Mouse (Mus musculus): Measurements from ENCODE around the gene Ccr2. TPM values are rescaled to one million over a fixed set of nuclear protein-coding genes. Genes with fewer than 3 reads are reported as not detected.

The Ccr2 gene
- polyA plus RNA-seq, 1 experiment from 2014 or later: not detected

- Histone ChIP-seq H3K4me3 (ENCODE audit: low read depth, low read length) (no peak overlapping the region), H3K9me3 (ENCODE audit: control insufficient read depth, low read length) (no peaks in the 10 kb centered on the region), H3K4me2 (ENCODE audit: low read depth, low read length) (no peak overlapping the region), H3K4me1 (ENCODE audit: control insufficient read depth, insufficient read depth, low read length) (no peaks in the 10 kb centered on the region), H3K27ac (ENCODE audit: low read depth, low read length) (no peak overlapping the region), H3K27me3 (ENCODE audit: control insufficient read depth, insufficient read depth, low read length) (no peaks in the 10 kb centered on the region), H3K9ac (replicated peaks; ENCODE audit: low read depth, low read length) (no peak overlapping the region), H3K36me3 (ENCODE audit: control insufficient read depth, insufficient read depth, low read length) (no peaks in the 10 kb centered on the region)
- ATAC-seq (ENCODE audit: low read depth): no peak
- 95% methylated on average over 1 of the region's 1 CpGs for WGBS
These were observed 10.2 kb downstream of the Ccr2 start for GRCm38 (mm10) chr9:124111997-124112396.

- ATAC-seq (ENCODE audit: low read depth): no peak
- no peak overlapping the region for H3K4me2 ChIP-seq (ENCODE audit: low read depth, low read length)
- no peaks in the 10 kb centered on the region for H3K36me3 ChIP-seq (ENCODE audit: control insufficient read depth, insufficient read depth, low read length)
- H3K27ac ChIP-seq (ENCODE audit: low read depth, low read length): no peak overlapping the region
- no peak overlapping the region for H3K9ac ChIP-seq (replicated peaks; ENCODE audit: low read depth, low read length)
- no peaks in the 10 kb centered on the region for H3K9me3 ChIP-seq (ENCODE audit: control insufficient read depth, low read length)
- no peaks in the 10 kb centered on the region for H3K4me1 ChIP-seq (ENCODE audit: control insufficient read depth, insufficient read depth, low read length)
- no peaks in the 10 kb centered on the region for H3K27me3 ChIP-seq (ENCODE audit: control insufficient read depth, insufficient read depth, low read length)
- 95% methylated on average over 1 of the region's 1 CpGs for WGBS
- no peak overlapping the region for H3K4me3 ChIP-seq (ENCODE audit: low read depth, low read length)
These were observed 11.0 kb downstream of the Ccr2 start for GRCm38 (mm10) chr9:124112591-124113239.

- H3K9me3 ChIP-seq (ENCODE audit: control insufficient read depth, low read length): no peaks in the 10 kb centered on the region
- no peaks in the 10 kb centered on the region for H3K4me1 ChIP-seq (ENCODE audit: control insufficient read depth, insufficient read depth, low read length)
- H3K27me3 ChIP-seq (ENCODE audit: control insufficient read depth, insufficient read depth, low read length): no peaks in the 10 kb centered on the region
- WGBS: 81% methylated on average over 1 of the region's 1 CpGs
- no peak overlapping the region for H3K4me3 ChIP-seq (ENCODE audit: low read depth, low read length)
- H3K9ac ChIP-seq (replicated peaks; ENCODE audit: low read depth, low read length): no peak overlapping the region
- H3K27ac ChIP-seq (ENCODE audit: low read depth, low read length): no peak overlapping the region
- H3K36me3 ChIP-seq (ENCODE audit: control insufficient read depth, insufficient read depth, low read length): no peaks in the 10 kb centered on the region
- ATAC-seq (ENCODE audit: low read depth): no peak
- no peak overlapping the region for H3K4me2 ChIP-seq (ENCODE audit: low read depth, low read length)
These were observed 12.0 kb downstream of the Ccr2 start for GRCm38 (mm10) chr9:124113777-124114176.

- no peak overlapping the region for H3K27ac ChIP-seq (ENCODE audit: low read depth, low read length)
- no peaks in the 10 kb centered on the region for H3K4me1 ChIP-seq (ENCODE audit: control insufficient read depth, insufficient read depth, low read length)
- H3K36me3 ChIP-seq (ENCODE audit: control insufficient read depth, insufficient read depth, low read length): no peaks in the 10 kb centered on the region
- H3K9ac ChIP-seq (replicated peaks; ENCODE audit: low read depth, low read length): no peak overlapping the region
- H3K9me3 ChIP-seq (ENCODE audit: control insufficient read depth, low read length): no peaks in the 10 kb centered on the region
- WGBS: 96% methylated on average over 1 of the region's 1 CpGs
- no peaks in the 10 kb centered on the region for H3K27me3 ChIP-seq (ENCODE audit: control insufficient read depth, insufficient read depth, low read length)
- no peak overlapping the region for H3K4me3 ChIP-seq (ENCODE audit: low read depth, low read length)
- ATAC-seq (ENCODE audit: low read depth): no peak
- no peak overlapping the region for H3K4me2 ChIP-seq (ENCODE audit: low read depth, low read length)
These were observed 16.7 kb downstream of the Ccr2 start for GRCm38 (mm10) chr9:124118489-124118888.

GRCm38 (mm10) chr9:124121387-124122184 lies 19.8 kb downstream of the Ccr2 start, which contains the start of gene Ccr5:
Gene Ccr5, plus strand, starts transcription at chr9:124121543.
- 81% methylated on average over 3 of the region's 3 CpGs for WGBS
- ATAC-seq (ENCODE audit: low read depth): no peak

GRCm38 (mm10) chr9:124125576-124125975 lies 23.8 kb downstream of the Ccr2 start:
- Histone ChIP-seq H3K4me1 (ENCODE audit: control insufficient read depth, insufficient read depth, low read length) (no peaks in the 10 kb centered on the region), H3K9me3 (ENCODE audit: control insufficient read depth, low read length) (no peaks in the 10 kb centered on the region), H3K4me3 (ENCODE audit: low read depth, low read length) (no peak overlapping the region), H3K27ac (ENCODE audit: low read depth, low read length) (no peak overlapping the region), H3K9ac (replicated peaks; ENCODE audit: low read depth, low read length) (no peak overlapping the region), H3K36me3 (ENCODE audit: control insufficient read depth, insufficient read depth, low read length) (no peaks in the 10 kb centered on the region), H3K4me2 (ENCODE audit: low read depth, low read length) (no peak overlapping the region), H3K27me3 (ENCODE audit: control insufficient read depth, insufficient read depth, low read length) (no peaks in the 10 kb centered on the region)
- ATAC-seq (ENCODE audit: low read depth): no peak
- WGBS: 78% methylated on average over 11 of the region's 11 CpGs

More at GRCm38 (mm10) chr9:124121387-124122184, 19.8 kb downstream of the Ccr2 start, which contains the start of gene Ccr5:
- Histone ChIP-seq H3K36me3 (ENCODE audit: control insufficient read depth, insufficient read depth, low read length) (no peaks in the 10 kb centered on the region), H3K4me1 (ENCODE audit: control insufficient read depth, insufficient read depth, low read length) (no peaks in the 10 kb centered on the region), H3K9me3 (ENCODE audit: control insufficient read depth, low read length) (no peaks in the 10 kb centered on the region), H3K9ac (replicated peaks; ENCODE audit: low read depth, low read length) (no peak within 1 kb of the TSS), H3K4me2 (ENCODE audit: low read depth, low read length) (no peak within 1 kb of the TSS), H3K27ac (ENCODE audit: low read depth, low read length) (no peak within 1 kb of the TSS), H3K27me3 (ENCODE audit: control insufficient read depth, insufficient read depth, low read length) (no peaks in the 10 kb centered on the region), H3K4me3 (ENCODE audit: low read depth, low read length) (no peak within 1 kb of the TSS)

GRCm38 (mm10) chr9:124126373-124126772 lies 24.6 kb downstream of the Ccr2 start:
- H3K4me2 ChIP-seq (ENCODE audit: low read depth, low read length): no peak overlapping the region

GRCm38 (mm10) chr9:124127412-124127811 lies 25.7 kb downstream of the Ccr2 start:
- Histone ChIP-seq H3K4me3 (ENCODE audit: low read depth, low read length) (no peak overlapping the region), H3K27ac (ENCODE audit: low read depth, low read length) (no peak overlapping the region), H3K4me1 (ENCODE audit: control insufficient read depth, insufficient read depth, low read length) (no peaks in the 10 kb centered on the region), H3K4me2 (ENCODE audit: low read depth, low read length) (no peak overlapping the region), H3K27me3 (ENCODE audit: control insufficient read depth, insufficient read depth, low read length) (no peaks in the 10 kb centered on the region), H3K9me3 (ENCODE audit: control insufficient read depth, low read length) (no peaks in the 10 kb centered on the region), H3K9ac (replicated peaks; ENCODE audit: low read depth, low read length) (no peak overlapping the region), H3K36me3 (ENCODE audit: control insufficient read depth, insufficient read depth, low read length) (no peaks in the 10 kb centered on the region)
- 43% methylated on average over 4 of the region's 4 CpGs for WGBS
- no peak for ATAC-seq (ENCODE audit: low read depth)

More at GRCm38 (mm10) chr9:124126373-124126772, 24.6 kb downstream of the Ccr2 start:
- Histone ChIP-seq H3K4me1 (ENCODE audit: control insufficient read depth, insufficient read depth, low read length) (no peaks in the 10 kb centered on the region), H3K27me3 (ENCODE audit: control insufficient read depth, insufficient read depth, low read length) (no peaks in the 10 kb centered on the region), H3K9ac (replicated peaks; ENCODE audit: low read depth, low read length) (no peak overlapping the region), H3K4me3 (ENCODE audit: low read depth, low read length) (no peak overlapping the region), H3K27ac (ENCODE audit: low read depth, low read length) (no peak overlapping the region), H3K36me3 (ENCODE audit: control insufficient read depth, insufficient read depth, low read length) (no peaks in the 10 kb centered on the region), H3K9me3 (ENCODE audit: control insufficient read depth, low read length) (no peaks in the 10 kb centered on the region)
- no peak for ATAC-seq (ENCODE audit: low read depth)
- WGBS: 63% methylated on average over 5 of the region's 5 CpGs

- Histone ChIP-seq H3K4me2 (ENCODE audit: low read depth, low read length) (no peak overlapping the region), H3K4me1 (ENCODE audit: control insufficient read depth, insufficient read depth, low read length) (no peaks in the 10 kb centered on the region), H3K9me3 (ENCODE audit: control insufficient read depth, low read length) (no peaks in the 10 kb centered on the region), H3K27me3 (ENCODE audit: control insufficient read depth, insufficient read depth, low read length) (no peaks in the 10 kb centered on the region), H3K4me3 (ENCODE audit: low read depth, low read length) (no peak overlapping the region), H3K27ac (ENCODE audit: low read depth, low read length) (no peak overlapping the region), H3K36me3 (ENCODE audit: control insufficient read depth, insufficient read depth, low read length) (no peaks in the 10 kb centered on the region), H3K9ac (replicated peaks; ENCODE audit: low read depth, low read length) (no peak overlapping the region)
- 0% methylated on average over 1 of the region's 1 CpGs for WGBS
- ATAC-seq (ENCODE audit: low read depth): no peak
These were observed 26.6 kb downstream of the Ccr2 start for GRCm38 (mm10) chr9:124128379-124128778.
